Mouse (Mus musculus): Measurements from ENCODE around the gene Plxdc2. TPM values are rescaled to one million over a fixed set of nuclear protein-coding genes. Genes with fewer than 3 reads are reported as not detected.

Gene Plxdc2
- polyA plus RNA-seq, 1 experiment from 2014 or later, result 27.5 TPM

DNA sequence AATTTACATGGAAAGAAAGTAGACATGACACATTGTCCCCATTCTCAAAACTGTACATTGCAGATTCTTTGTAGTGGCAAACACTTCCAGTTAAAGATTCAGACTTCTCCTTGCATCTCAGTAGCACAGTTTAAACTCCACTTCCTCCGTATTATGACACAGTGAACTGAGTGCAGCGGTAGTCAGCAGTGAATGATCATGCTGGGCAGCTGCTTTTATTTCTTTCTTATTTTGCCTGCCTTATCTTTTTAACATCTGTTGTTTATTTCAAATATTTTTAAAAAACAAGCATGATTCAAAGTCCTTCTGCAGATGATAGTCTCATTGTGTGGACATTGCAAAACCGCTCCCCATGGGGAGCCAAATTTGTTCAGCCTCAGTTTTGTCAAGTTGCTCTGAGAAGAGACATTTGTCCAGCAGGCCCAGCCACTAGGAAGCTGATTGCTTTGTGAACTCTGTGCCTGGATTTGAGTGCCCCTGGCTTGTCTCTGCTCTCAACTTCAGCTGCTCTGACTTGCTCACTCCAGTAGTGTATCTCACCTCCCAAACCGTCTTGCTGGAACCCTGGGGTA, 9.8 kb downstream of the Plxdc2 start:
- H3K27me3 ChIP-seq, result no peaks in the 10 kb centered on the region
- no peak overlapping the region for H3K4me3 ChIP-seq
- no peaks in the 10 kb centered on the region for H3K9me3 ChIP-seq
- no peaks in the 10 kb centered on the region for H3K36me3 ChIP-seq
- H3K9ac ChIP-seq, result no peak overlapping the region
- ATAC-seq (ENCODE audit: low FRiP score, low read depth), result no peak
- no peak overlapping the region for H3K4me2 ChIP-seq
- no peak overlapping the region for H3K27ac ChIP-seq (replicated peaks)
- WGBS, result 52% methylated on average over 4 of the region's 4 CpGs
- no peaks in the 10 kb centered on the region; the same call in 1 of the 2 replicates for H3K4me1 ChIP-seq (replicated peaks)

DNA sequence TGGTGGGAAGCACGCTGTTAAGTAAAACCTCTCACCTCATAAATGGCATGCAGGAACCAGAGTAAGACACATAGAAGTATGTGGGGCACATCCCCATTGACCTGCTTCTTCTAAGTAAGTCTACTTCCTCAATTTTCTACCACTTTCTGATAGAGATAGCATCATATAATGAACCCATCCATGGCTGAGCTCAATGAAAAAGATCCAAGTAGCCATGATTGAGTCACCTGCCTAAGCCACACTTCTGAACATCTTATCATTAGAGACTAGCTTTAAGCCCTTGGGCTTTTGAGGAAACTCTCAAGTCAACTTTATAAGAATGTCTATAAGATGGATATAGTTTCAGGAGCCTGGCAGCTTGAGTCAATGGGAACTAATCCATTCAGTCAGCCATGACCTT, 14.3 kb downstream of the Plxdc2 start:
- no peak overlapping the region for H3K27ac ChIP-seq (replicated peaks)
- H3K27me3 ChIP-seq, result no peaks in the 10 kb centered on the region
- H3K36me3 ChIP-seq, result no peaks in the 10 kb centered on the region
- H3K4me2 ChIP-seq, result no peak overlapping the region
- no peak overlapping the region for H3K4me3 ChIP-seq
- 100% methylated on average over 1 of the region's 1 CpGs for WGBS
- H3K9me3 ChIP-seq, result no peaks in the 10 kb centered on the region
- no peaks in the 10 kb centered on the region; the same call in 1 of the 2 replicates for H3K4me1 ChIP-seq (replicated peaks)
- no peak overlapping the region for H3K9ac ChIP-seq
- no peak for ATAC-seq (ENCODE audit: low FRiP score, low read depth)

DNA sequence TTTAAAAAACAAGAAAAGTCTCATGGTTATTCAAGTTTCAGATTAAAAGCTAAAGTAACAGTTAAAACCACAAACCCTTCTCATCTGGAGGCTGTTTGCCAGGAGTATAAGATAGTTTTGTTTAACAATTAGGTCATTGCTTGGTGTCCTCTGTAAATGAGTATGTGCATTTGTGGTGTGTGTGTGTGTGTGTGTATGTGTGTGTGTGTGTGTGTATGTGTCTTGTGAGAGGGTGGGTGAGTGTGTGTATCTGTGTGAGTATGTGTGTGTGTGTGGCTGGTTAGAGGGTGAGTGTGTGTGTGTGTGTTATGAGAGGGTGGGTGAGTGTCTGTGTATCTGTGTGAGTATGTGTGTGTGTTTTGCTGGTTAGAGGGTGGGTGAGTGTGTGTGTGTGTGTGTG, 18.2 kb downstream of the Plxdc2 start:
- H3K36me3 ChIP-seq, result no peaks in the 10 kb centered on the region
- ATAC-seq (ENCODE audit: low FRiP score, low read depth), result no peak
- H3K9ac ChIP-seq, result no peak overlapping the region
- H3K4me3 ChIP-seq, result no peak overlapping the region
- no peaks in the 10 kb centered on the region for H3K9me3 ChIP-seq
- no peak overlapping the region for H3K27ac ChIP-seq (replicated peaks)
- H3K4me1 ChIP-seq (replicated peaks), result no peaks in the 10 kb centered on the region
- H3K4me2 ChIP-seq, result no peak overlapping the region
- H3K27me3 ChIP-seq, result no peaks in the 10 kb centered on the region

DNA sequence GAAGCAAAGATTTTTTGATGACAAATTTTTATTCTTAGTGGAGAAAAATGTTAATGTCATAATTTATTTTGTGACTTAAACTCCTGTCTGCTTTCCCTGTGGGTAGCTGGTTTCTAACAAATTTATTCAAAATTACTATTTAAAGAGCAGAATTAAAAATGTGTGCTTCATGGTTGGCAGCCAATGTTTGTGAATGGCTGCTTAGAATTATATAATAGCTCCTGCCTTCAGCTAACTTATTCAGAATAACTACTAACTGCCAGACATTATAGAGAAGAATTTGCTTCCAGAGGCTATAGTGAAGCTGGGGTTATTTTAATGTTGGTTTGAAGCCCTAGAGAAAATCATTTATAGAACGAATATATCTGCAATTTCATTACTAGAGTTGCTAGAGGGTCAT, 30.1 kb downstream of the Plxdc2 start:
- Histone ChIP-seq H3K4me3 (no peak overlapping the region), H3K27ac (replicated peaks) (no peak overlapping the region), H3K27me3 (no peaks in the 10 kb centered on the region), H3K4me1 (replicated peaks) (no peaks in the 10 kb centered on the region), H3K36me3 (no peaks in the 10 kb centered on the region), H3K4me2 (no peak overlapping the region), H3K9me3 (no peaks in the 10 kb centered on the region), H3K9ac (no peak overlapping the region)
- whole genome bisulfite sequencing, result 75% methylated on average over 1 of the region's 1 CpGs
- ATAC-seq (ENCODE audit: low FRiP score, low read depth), result no peak

DNA sequence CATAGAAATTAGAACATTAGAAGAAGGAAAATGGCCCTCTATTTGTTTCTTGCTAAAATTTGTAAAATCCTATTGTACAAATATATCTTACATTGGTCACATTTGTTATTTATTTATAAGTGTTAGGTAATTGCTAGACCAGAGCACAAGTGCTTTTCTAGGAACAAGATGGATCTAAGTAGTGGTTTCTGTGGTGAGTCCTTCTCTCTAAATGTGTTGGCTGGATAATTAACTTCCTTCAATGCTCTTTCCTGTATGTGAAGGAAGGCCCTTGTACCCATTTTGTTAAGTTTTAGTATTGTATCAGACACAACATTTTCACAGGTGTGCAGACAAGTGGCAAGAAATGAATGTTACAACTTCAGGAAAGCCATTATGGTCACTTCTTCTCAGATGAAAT, 30.6 kb downstream of the Plxdc2 start:
- ATAC-seq (ENCODE audit: low FRiP score, low read depth), result no peak

DNA sequence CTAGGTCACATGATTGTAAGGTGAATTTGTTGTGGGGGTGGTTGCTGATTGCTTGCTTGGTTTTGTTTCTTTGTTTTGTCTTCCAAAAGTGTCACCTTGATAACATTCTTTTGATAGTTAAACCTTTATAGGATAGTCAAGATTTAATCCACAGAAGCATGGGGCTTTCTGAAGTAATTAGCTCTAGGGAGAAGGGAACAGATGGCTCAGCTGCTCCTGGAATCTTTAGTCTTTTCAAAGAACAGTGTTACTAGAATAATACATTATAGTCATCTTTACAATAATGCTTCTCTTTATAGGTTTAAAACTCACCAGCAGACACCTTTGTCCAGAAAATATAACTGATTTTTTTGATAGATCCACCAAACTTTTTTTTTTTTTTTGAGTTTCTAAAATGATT, 31.7 kb downstream of the Plxdc2 start:
- H3K4me3 ChIP-seq, result no peak overlapping the region
- no peak for ATAC-seq (ENCODE audit: low FRiP score, low read depth)
- H3K36me3 ChIP-seq, result no peaks in the 10 kb centered on the region
- no peaks in the 10 kb centered on the region for H3K27me3 ChIP-seq
- no peaks in the 10 kb centered on the region for H3K9me3 ChIP-seq
- no peak overlapping the region for H3K4me2 ChIP-seq
- no peak overlapping the region for H3K9ac ChIP-seq
- no peaks in the 10 kb centered on the region for H3K4me1 ChIP-seq (replicated peaks)
- no peak overlapping the region for H3K27ac ChIP-seq (replicated peaks)

More for the DNA sequence above, 30.6 kb downstream of the Plxdc2 start:
- Histone ChIP-seq H3K4me2 (no peak overlapping the region), H3K4me1 (replicated peaks) (no peaks in the 10 kb centered on the region), H3K27ac (replicated peaks) (no peak overlapping the region), H3K4me3 (no peak overlapping the region), H3K9ac (no peak overlapping the region), H3K9me3 (no peaks in the 10 kb centered on the region), H3K36me3 (no peaks in the 10 kb centered on the region), H3K27me3 (no peaks in the 10 kb centered on the region)

DNA sequence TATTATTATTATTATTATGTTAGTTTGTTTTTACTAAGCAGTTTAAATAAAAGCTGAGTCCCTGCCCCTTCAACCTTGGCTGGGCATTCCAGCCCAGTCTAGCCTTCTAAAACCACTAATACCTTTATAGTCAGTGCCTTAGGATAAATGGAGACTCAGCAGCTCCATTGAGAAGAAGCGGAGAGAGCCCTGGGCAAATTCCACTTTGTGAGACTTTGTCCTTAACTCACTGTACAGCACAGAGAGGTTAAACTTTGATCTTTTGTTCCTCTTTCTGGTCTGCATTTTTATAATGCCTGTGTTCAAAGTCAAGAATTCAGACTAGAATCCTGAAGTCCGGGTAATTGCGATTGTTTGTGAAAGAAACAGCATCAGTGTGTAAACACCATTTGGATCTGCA, 41.4 kb downstream of the Plxdc2 start:
- no peaks in the 10 kb centered on the region for H3K36me3 ChIP-seq
- no peaks in the 10 kb centered on the region for H3K4me1 ChIP-seq (replicated peaks)
- H3K9ac ChIP-seq, result no peak overlapping the region
- ATAC-seq (ENCODE audit: low FRiP score, low read depth), result no peak
- WGBS, result 82% methylated on average over 3 of the region's 3 CpGs
- H3K27me3 ChIP-seq, result no peaks in the 10 kb centered on the region
- H3K4me2 ChIP-seq, result no peak overlapping the region
- H3K27ac ChIP-seq (replicated peaks), result no peak overlapping the region
- H3K9me3 ChIP-seq, result no peaks in the 10 kb centered on the region
- H3K4me3 ChIP-seq, result no peak overlapping the region

DNA sequence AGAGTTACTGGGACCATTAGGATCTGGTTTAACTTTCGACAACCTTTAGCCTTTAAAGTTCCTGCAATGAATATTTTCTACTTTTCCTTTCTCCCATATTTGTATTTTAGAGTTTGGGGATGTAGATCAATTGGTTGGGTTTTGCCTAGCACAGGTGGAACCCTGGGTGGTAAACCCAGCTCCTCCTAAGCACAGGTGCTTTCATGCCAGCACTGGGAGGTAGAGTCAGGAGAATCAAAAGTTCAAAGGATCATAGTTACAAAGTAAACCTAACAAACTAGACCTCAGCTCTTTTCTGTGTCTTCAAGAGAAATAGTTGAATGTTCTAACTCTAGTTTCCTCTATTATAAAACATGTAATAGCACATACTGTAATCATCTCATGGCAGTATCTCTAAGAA, 41.9 kb downstream of the Plxdc2 start:
- H3K4me1 ChIP-seq (replicated peaks), result no peaks in the 10 kb centered on the region
- WGBS, result 98% methylated on average over 1 of the region's 1 CpGs
- H3K27me3 ChIP-seq, result no peaks in the 10 kb centered on the region
- H3K9me3 ChIP-seq, result no peaks in the 10 kb centered on the region
- H3K27ac ChIP-seq (replicated peaks), result no peak overlapping the region
- H3K4me3 ChIP-seq, result no peak overlapping the region
- H3K4me2 ChIP-seq, result no peak overlapping the region
- ATAC-seq (ENCODE audit: low FRiP score, low read depth), result no peak
- H3K9ac ChIP-seq, result no peak overlapping the region
- no peaks in the 10 kb centered on the region for H3K36me3 ChIP-seq

DNA sequence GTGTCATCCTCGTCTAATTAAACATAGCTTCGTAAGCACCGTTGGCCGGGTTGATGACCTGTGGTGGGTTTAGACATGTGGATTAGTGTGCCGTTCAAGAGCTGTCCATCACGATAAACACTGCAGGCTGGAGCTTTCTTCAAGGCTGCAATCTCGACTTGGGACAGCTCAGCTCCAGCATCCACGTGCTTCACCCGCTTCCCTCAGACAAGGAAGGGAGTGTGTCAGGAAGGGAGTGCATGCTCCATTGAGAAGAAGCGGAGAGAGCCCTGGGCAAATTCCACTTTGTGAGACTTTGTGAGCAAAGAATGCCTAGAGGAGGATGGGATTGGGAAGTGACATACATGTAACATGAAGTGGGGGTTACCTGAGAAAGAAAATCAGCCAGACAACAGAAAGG, 42.8 kb downstream of the Plxdc2 start:
- H3K9me3 ChIP-seq, result no peaks in the 10 kb centered on the region
- H3K4me3 ChIP-seq, result no peak overlapping the region
- H3K9ac ChIP-seq, result no peak overlapping the region
- no peaks in the 10 kb centered on the region for H3K27me3 ChIP-seq
- no peak overlapping the region for H3K27ac ChIP-seq (replicated peaks)
- ATAC-seq (ENCODE audit: low FRiP score, low read depth), result no peak
- 80% methylated on average over 10 of the region's 10 CpGs for WGBS
- H3K4me1 ChIP-seq (replicated peaks), result no peaks in the 10 kb centered on the region
- H3K36me3 ChIP-seq, result no peaks in the 10 kb centered on the region
- H3K4me2 ChIP-seq, result no peak overlapping the region

DNA sequence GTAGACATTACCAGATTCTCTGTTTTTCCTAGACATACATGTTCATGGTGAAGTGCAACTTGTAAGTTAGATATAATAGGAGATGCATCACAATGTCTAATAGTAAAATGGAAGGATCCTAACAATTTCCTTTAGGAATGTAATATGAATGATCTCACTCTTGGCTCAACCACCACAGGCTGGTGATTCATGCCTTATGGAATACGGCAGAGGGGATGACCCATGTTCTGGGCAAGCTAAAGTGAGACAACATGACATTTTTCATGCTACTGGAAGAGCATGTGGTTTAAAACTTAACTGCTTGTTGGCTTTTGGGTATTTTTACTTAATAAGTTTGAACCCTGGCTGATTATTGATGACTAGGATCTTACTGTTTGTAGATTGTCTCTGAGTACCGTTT, 50.4 kb downstream of the Plxdc2 start:
- WGBS, result 83% methylated on average over 2 of the region's 2 CpGs
- Histone ChIP-seq H3K36me3 (no peaks in the 10 kb centered on the region), H3K27ac (replicated peaks) (no peak overlapping the region), H3K4me1 (replicated peaks) (no peaks in the 10 kb centered on the region), H3K4me2 (no peak overlapping the region), H3K4me3 (no peak overlapping the region), H3K9ac (no peak overlapping the region), H3K9me3 (no peaks in the 10 kb centered on the region), H3K27me3 (no peaks in the 10 kb centered on the region)
- no peak for ATAC-seq (ENCODE audit: low FRiP score, low read depth)

DNA sequence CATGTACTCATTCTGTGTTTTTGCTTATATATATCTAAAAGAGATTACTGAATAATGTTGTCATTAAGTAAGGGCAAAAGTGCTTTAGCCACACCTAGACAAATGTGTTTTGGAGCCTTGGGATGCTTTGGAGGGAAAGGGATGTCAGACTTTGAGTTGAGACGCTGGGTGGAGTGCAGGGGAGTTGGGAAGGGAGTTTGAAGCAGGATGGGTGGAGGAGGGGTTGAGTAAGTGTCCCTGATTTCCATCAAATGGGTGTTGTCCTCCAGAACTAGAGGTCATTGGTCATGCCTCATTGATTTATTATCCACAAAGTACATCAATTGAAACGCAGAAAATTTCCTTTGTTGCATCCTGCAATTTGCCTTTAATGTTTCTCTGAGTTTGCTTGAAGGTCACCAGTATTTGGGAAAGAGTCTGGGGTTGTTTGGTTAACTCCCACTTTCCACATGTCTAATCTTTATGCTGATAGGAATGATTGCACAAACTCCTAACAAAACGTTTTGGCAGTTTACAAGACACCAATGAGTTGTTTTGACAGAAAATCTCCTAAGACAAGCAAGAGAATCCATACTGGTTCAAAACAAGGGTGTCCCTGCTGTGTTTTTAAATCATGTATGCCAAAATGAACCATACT, 58.4 kb downstream of the Plxdc2 start:
- H3K36me3 ChIP-seq, result no peaks in the 10 kb centered on the region
- H3K4me3 ChIP-seq, result no peak overlapping the region
- no peaks in the 10 kb centered on the region for H3K9me3 ChIP-seq
- H3K27me3 ChIP-seq, result no peaks in the 10 kb centered on the region
- no peak overlapping the region for H3K27ac ChIP-seq (replicated peaks)
- WGBS, result 48% methylated on average over 3 of the region's 3 CpGs
- no peak overlapping the region for H3K9ac ChIP-seq
- ATAC-seq (ENCODE audit: low FRiP score, low read depth), result no peak
- H3K4me1 ChIP-seq (replicated peaks), result no peaks in the 10 kb centered on the region
- no peak overlapping the region for H3K4me2 ChIP-seq

DNA sequence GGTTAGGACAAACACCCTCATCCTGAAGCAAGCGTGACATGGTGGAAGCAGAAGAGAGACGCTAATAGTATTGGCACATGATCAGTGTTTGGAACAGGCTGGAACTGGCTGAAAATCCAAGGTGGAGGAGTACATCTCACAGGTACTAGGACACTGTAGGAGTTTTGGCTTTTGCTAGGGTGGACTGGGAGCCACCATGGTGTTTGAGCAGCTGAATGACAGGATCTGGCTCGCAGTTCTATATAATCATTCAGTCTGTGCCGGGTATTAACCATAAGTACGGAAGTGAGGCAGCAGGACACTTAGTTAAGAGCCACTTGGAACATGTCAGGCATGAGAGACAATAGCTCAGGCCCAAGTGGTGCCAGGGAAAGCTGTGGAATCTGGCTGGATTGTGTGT, 82.9 kb downstream of the Plxdc2 start:
- H3K9me3 ChIP-seq, result no peaks in the 10 kb centered on the region
- WGBS, result 84% methylated on average over 5 of the region's 5 CpGs
- H3K27me3 ChIP-seq, result no peaks in the 10 kb centered on the region
- no peak overlapping the region for H3K4me2 ChIP-seq
- no peaks in the 10 kb centered on the region for H3K36me3 ChIP-seq
- H3K4me3 ChIP-seq, result no peak overlapping the region
- H3K27ac ChIP-seq (replicated peaks), result no peak overlapping the region
- no peak overlapping the region for H3K9ac ChIP-seq
- H3K4me1 ChIP-seq (replicated peaks), result no peaks in the 10 kb centered on the region
- no peak for ATAC-seq (ENCODE audit: low FRiP score, low read depth)

DNA sequence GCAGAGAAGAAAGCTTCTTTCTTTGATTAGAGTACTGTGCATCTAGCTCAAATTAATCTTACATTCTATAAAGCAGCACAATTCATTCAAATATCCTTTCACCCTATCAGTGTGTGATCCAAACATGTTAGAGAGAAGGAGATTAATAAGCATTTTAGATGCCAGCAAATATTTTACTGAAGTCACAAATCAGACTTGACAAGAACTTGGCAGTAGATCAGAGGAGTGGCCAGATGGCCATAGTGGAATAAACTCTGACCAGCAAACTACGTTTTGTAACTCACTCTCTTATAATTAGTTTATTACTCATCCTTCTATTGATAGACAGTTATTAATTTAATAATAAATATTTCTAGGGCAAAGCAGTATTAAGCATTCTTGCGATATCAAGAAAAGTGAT, 86.5 kb downstream of the Plxdc2 start:
- ATAC-seq (ENCODE audit: low FRiP score, low read depth), result no peak
- H3K4me3 ChIP-seq, result no peak overlapping the region

More for the DNA sequence above, 86.5 kb downstream of the Plxdc2 start:
- Histone ChIP-seq H3K4me1 (replicated peaks) (no peaks in the 10 kb centered on the region; the same call in 1 of the 2 replicates), H3K9ac (no peak overlapping the region), H3K27ac (replicated peaks) (no peak overlapping the region), H3K36me3 (no peaks in the 10 kb centered on the region), H3K9me3 (no peaks in the 10 kb centered on the region), H3K4me2 (no peak overlapping the region), H3K27me3 (no peaks in the 10 kb centered on the region)
- WGBS, result 66% methylated on average over 2 of the region's 2 CpGs

Data from hindbrain, embryonic 15.5 days (tissue).